Mouse (Mus musculus) ES-E14 (cell line): ENCODE results near the gene Ppp1r1c.

Experiments
- MAFK ChIP-seq: IDR thresholded peaks from 2 replicates; pipeline ENCODE4 v1.6.1; 2014; ENCODE audit warnings: mild to moderate bottlenecking, low read depth, low read length, inconsistent platforms; ENCODE audit not compliant: insufficient read depth
- ZC3H11A ChIP-seq: IDR thresholded peaks from 2 replicates; pipeline ENCODE4 v1.6.1; 2012; ENCODE audit warnings: low read depth, mild to moderate bottlenecking, inconsistent platforms, low read length, borderline replicate concordance
- ZNF384 ChIP-seq: IDR thresholded peaks from 2 replicates; pipeline ENCODE4 v1.6.1; 2012; ENCODE audit warnings: low read depth, low read length, inconsistent platforms

DNA sequence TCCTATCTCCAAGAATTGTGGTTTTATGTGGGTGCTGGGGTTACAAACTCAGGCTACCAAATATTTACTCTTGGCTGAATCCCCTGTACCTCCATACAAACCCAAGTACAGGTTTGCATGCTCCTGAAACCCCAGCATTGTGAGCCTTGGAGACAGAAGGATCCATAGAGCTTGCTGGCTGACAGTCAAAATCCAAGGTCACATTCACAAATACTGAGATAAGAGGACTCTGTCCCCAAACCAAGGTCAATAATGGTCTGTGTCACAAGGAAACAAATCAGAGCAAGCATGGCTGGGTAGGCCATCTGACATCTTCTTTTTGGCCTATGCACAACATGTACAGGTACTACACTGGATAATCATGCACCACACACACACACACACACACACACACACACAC is 10.3 kb downstream of the Ppp1r1c start:
- TF ChIP-seq MAFK (no peak), ZC3H11A (no peak), ZNF384 (no peak)
